Mouse (Mus musculus) intestine, embryonic 14.5 days (tissue): Measurements from ENCODE around the gene Slc16a7. TPM values are rescaled to one million over a fixed set of nuclear protein-coding genes. Genes with fewer than 3 reads are reported as not detected.

Experiments used
- ATAC-seq: fragments of 200-750 bp; cut with Nextera tagmentation; replicated peaks from 2 replicates; pipeline ENCODE4 v1.8.0; 2017; ENCODE audit warnings: low read depth, moderate number of reproducible peaks, moderate TSS enrichment, moderate library complexity; ENCODE audit not compliant: low FRiP score, low TSS enrichment
- DNase-seq: peaks from one replicate; pipeline ENCODE4 v3.0.0-alpha.2; 2018; ENCODE audit warnings: low spot score
- H3K27ac ChIP-seq: fragments of 300-500 bp; sonication (generic); 2 replicates; pipeline ENCODE4 v1.5.1; 2014; ENCODE audit warnings: low read depth, mild to moderate bottlenecking, control low read depth
- H3K27me3 ChIP-seq: fragments of 300-500 bp; sonication (generic); replicated peaks from 2 replicates; pipeline ENCODE4 v1.6.1; 2014; ENCODE audit warnings: low read length, control low read depth; ENCODE audit not compliant: control insufficient read depth, insufficient read depth
- H3K36me3 ChIP-seq: fragments of 300-500 bp; sonication (generic); 2 replicates; pipeline ENCODE4 v1.6.1; 2014; ENCODE audit warnings: low read length, control low read depth; ENCODE audit not compliant: control insufficient read depth, insufficient read depth
- H3K4me1 ChIP-seq: fragments of 300-500 bp; sonication (generic); replicated peaks from 2 replicates; pipeline ENCODE4 v1.6.1; 2014; ENCODE audit warnings: low read length, control low read depth, mixed read lengths; ENCODE audit not compliant: control insufficient read depth, insufficient read depth
- H3K4me2 ChIP-seq: fragments of 300-500 bp; sonication (generic); 2 replicates; pipeline ENCODE4 v1.6.1; 2014; ENCODE audit warnings: low read length
- H3K4me3 ChIP-seq: fragments of 300-500 bp; sonication (generic); 2 replicates; pipeline ENCODE4 v1.5.1; 2014; ENCODE audit warnings: low read depth, low read length, control low read depth, mixed read lengths
- H3K9ac ChIP-seq: fragments of 300-500 bp; sonication (generic); 2 replicates; pipeline ENCODE4 v1.6.1; 2014; ENCODE audit warnings: mild to moderate bottlenecking, low read length
- H3K9me3 ChIP-seq: fragments of 300-500 bp; sonication (generic); 2 replicates; pipeline ENCODE4 v1.6.1; 2016; ENCODE audit warnings: low read length, control low read depth; ENCODE audit not compliant: control insufficient read depth
- WGBS: fragments of 180-500 bp; shearing (Covaris S2); extraction: QIAGEN DNeasy Blood & Tissue Kit; methylation state at CpG from one replicate; pipeline ENCODE4 v1.1.7; 2014; 5-methylcytosine and 5-hydroxymethylcytosine counted together
- polyA plus RNA-seq: library from polyadenylated mRNA; unstranded; fragments of >200 nt; fragmentation: Nextera tagmentation; extraction: Ambion mirVana; gene quantifications from 2 replicates; pipeline ENCODE4 v1.2.1, GENCODE M21; 2014

The Slc16a7 gene
- polyA plus RNA-seq, 1 experiment from 2014 or later = 4.7 TPM

GRCm38 (mm10) chr10:125266322-125266721 is 122.9 kb downstream of the Slc16a7 start:
- Histone ChIP-seq H3K4me2 (no peak overlapping the region), H3K36me3 (no peaks in the 10 kb centered on the region), H3K4me3 (no peak overlapping the region), H3K4me1 (no peaks in the 10 kb centered on the region), H3K9me3 (no peaks in the 10 kb centered on the region), H3K9ac (no peak overlapping the region), H3K27me3 (no peaks in the 10 kb centered on the region), H3K27ac (no peak overlapping the region)
- ATAC-seq (0 out of 2 replicates have a peak, but pooled peaks have one; percentile 49), DNase-seq (no peak)
- 55% methylated on average over 4 of the region's 4 CpGs for WGBS

- H3K4me3 ChIP-seq = no peak overlapping the region
- no peak overlapping the region for H3K27ac ChIP-seq
- H3K36me3 ChIP-seq = no peaks in the 10 kb centered on the region
- H3K27me3 ChIP-seq = no peaks in the 10 kb centered on the region
- H3K4me1 ChIP-seq = no peaks in the 10 kb centered on the region
- no peaks in the 10 kb centered on the region for H3K9me3 ChIP-seq
- H3K9ac ChIP-seq = no peak overlapping the region
- DNase-seq = no peak
- 53% methylated on average over 9 of the region's 9 CpGs for WGBS
- peak; percentile 56 for ATAC-seq
- H3K4me2 ChIP-seq = no peak overlapping the region
These were observed 123.4 kb downstream of the Slc16a7 start for GRCm38 (mm10) chr10:125265901-125266300.

- Histone ChIP-seq H3K4me3 (no peak overlapping the region), H3K36me3 (no peaks in the 10 kb centered on the region), H3K4me2 (no peak overlapping the region), H3K9me3 (no peaks in the 10 kb centered on the region), H3K4me1 (no peaks in the 10 kb centered on the region), H3K9ac (no peak overlapping the region), H3K27me3 (no peaks in the 10 kb centered on the region), H3K27ac (no peak overlapping the region)
- DNase-seq = no peak
- ATAC-seq = no peak
- 87% methylated on average over 14 of the region's 14 CpGs for WGBS
These were observed 123.8 kb downstream of the Slc16a7 start for GRCm38 (mm10) chr10:125265467-125265866.

GRCm38 (mm10) chr10:125264938-125265337 is 124.3 kb downstream of the Slc16a7 start:
- no peak overlapping the region for H3K4me3 ChIP-seq
- DNase-seq (no peak), ATAC-seq (no peak)
- no peak overlapping the region for H3K9ac ChIP-seq
- H3K27me3 ChIP-seq = no peaks in the 10 kb centered on the region
- no peak overlapping the region for H3K4me2 ChIP-seq
- 61% methylated on average over 4 of the region's 4 CpGs for WGBS
- H3K36me3 ChIP-seq = no peaks in the 10 kb centered on the region
- H3K9me3 ChIP-seq = no peaks in the 10 kb centered on the region
- H3K27ac ChIP-seq = no peak overlapping the region
- no peaks in the 10 kb centered on the region for H3K4me1 ChIP-seq

- no peak for DNase-seq
- Histone ChIP-seq H3K9me3 (no peaks in the 10 kb centered on the region), H3K36me3 (no peaks in the 10 kb centered on the region), H3K4me1 (no peaks in the 10 kb centered on the region), H3K27ac (no peak overlapping the region), H3K4me3 (no peak overlapping the region), H3K27me3 (no peaks in the 10 kb centered on the region), H3K9ac (no peak overlapping the region), H3K4me2 (no peak overlapping the region)
- 90% methylated on average over 4 of the region's 4 CpGs for WGBS
- ATAC-seq = no peak
These were observed 133.4 kb downstream of the Slc16a7 start for GRCm38 (mm10) chr10:125255904-125256303.

- DNase-seq = no peak
- no peaks in the 10 kb centered on the region for H3K9me3 ChIP-seq
- ATAC-seq = no peak
- no peak overlapping the region for H3K27ac ChIP-seq
- no peak overlapping the region for H3K4me3 ChIP-seq
- H3K9ac ChIP-seq = no peak overlapping the region
- H3K36me3 ChIP-seq = no peaks in the 10 kb centered on the region
- 73% methylated on average over 2 of the region's 2 CpGs for WGBS
- H3K4me1 ChIP-seq = no peaks in the 10 kb centered on the region
- no peak overlapping the region for H3K4me2 ChIP-seq
- no peaks in the 10 kb centered on the region for H3K27me3 ChIP-seq
These were observed 174.7 kb downstream of the Slc16a7 start for GRCm38 (mm10) chr10:125214536-125214935.

GRCm38 (mm10) chr10:125213805-125214204 is 175.5 kb downstream of the Slc16a7 start:
- DNase-seq (no peak), ATAC-seq (no peak)
- WGBS = 94% methylated on average over 3 of the region's 3 CpGs
- no peaks in the 10 kb centered on the region for H3K36me3 ChIP-seq
- no peaks in the 10 kb centered on the region for H3K4me1 ChIP-seq
- H3K4me3 ChIP-seq = no peak overlapping the region
- no peak overlapping the region for H3K9ac ChIP-seq
- no peak overlapping the region for H3K4me2 ChIP-seq
- H3K9me3 ChIP-seq = no peaks in the 10 kb centered on the region
- H3K27me3 ChIP-seq = no peaks in the 10 kb centered on the region
- H3K27ac ChIP-seq = no peak overlapping the region

- H3K4me2 ChIP-seq = no peak overlapping the region
- H3K27me3 ChIP-seq = no peaks in the 10 kb centered on the region
- H3K36me3 ChIP-seq = no peaks in the 10 kb centered on the region
- H3K27ac ChIP-seq = no peak overlapping the region
- ATAC-seq (no peak), DNase-seq (no peak)
- no peak overlapping the region for H3K9ac ChIP-seq
- no peaks in the 10 kb centered on the region for H3K9me3 ChIP-seq
- no peak overlapping the region for H3K4me3 ChIP-seq
- no peaks in the 10 kb centered on the region for H3K4me1 ChIP-seq
- 53% methylated on average over 5 of the region's 5 CpGs for WGBS
These were observed 201.7 kb downstream of the Slc16a7 start for GRCm38 (mm10) chr10:125187544-125187943.

- Histone ChIP-seq H3K4me2 (no peak overlapping the region), H3K9me3 (no peaks in the 10 kb centered on the region), H3K27me3 (no peaks in the 10 kb centered on the region), H3K9ac (no peak overlapping the region), H3K27ac (no peak overlapping the region), H3K4me1 (no peaks in the 10 kb centered on the region), H3K36me3 (no peaks in the 10 kb centered on the region), H3K4me3 (no peak overlapping the region)
- no peak for ATAC-seq
- DNase-seq = no peak
- WGBS = 92% methylated on average over 4 of the region's 4 CpGs
These were observed 203.9 kb downstream of the Slc16a7 start for GRCm38 (mm10) chr10:125185387-125185786.
